Mouse (Mus musculus) kidney, embryonic 14.5 days (tissue): ENCODE data around the gene Trpm4. TPM values are rescaled to one million over a fixed set of nuclear protein-coding genes. Genes with fewer than 3 reads are reported as not detected.

Experiments used
- ATAC-seq: fragments of 200-750 bp; cut with Nextera tagmentation; 2 replicates; pipeline ENCODE4 v1.8.0; 2017; ENCODE audit warnings: moderate number of reproducible peaks, mild to moderate bottlenecking, moderate TSS enrichment, moderate library complexity; ENCODE audit not compliant: low FRiP score, low TSS enrichment
- H3K27ac ChIP-seq: fragments of 300-500 bp; sonication (generic); 2 replicates; pipeline ENCODE4 v1.5.1; 2014; ENCODE audit warnings: low read depth, mild to moderate bottlenecking, low read length, moderate library complexity, mixed read lengths
- H3K27me3 ChIP-seq: fragments of 300-500 bp; sonication (generic); 2 replicates; pipeline ENCODE4 v1.6.1; 2014; ENCODE audit warnings: mild to moderate bottlenecking, low read length; ENCODE audit not compliant: control insufficient read depth, insufficient read depth
- H3K36me3 ChIP-seq: fragments of 300-500 bp; sonication (generic); 2 replicates; pipeline ENCODE4 v1.6.1; 2014; ENCODE audit warnings: low read length, mixed read lengths; ENCODE audit not compliant: control insufficient read depth, insufficient read depth
- H3K4me1 ChIP-seq: fragments of 300-500 bp; sonication (generic); 2 replicates; pipeline ENCODE4 v1.6.1; 2014; ENCODE audit warnings: low read length, mixed read lengths; ENCODE audit not compliant: control insufficient read depth, insufficient read depth
- H3K4me2 ChIP-seq: fragments of 300-500 bp; sonication (generic); replicated peaks from 2 replicates; pipeline ENCODE4 v1.6.1; 2014; ENCODE audit warnings: low read depth, mild to moderate bottlenecking, low read length
- H3K4me3 ChIP-seq: fragments of 300-500 bp; sonication (generic); 2 replicates; pipeline ENCODE4 v1.5.1; 2014; ENCODE audit warnings: mild to moderate bottlenecking, low read length
- H3K9ac ChIP-seq: fragments of 300-500 bp; sonication (generic); 2 replicates; pipeline ENCODE4 v1.6.1; 2014; ENCODE audit warnings: low read depth, mild to moderate bottlenecking, low read length, moderate library complexity
- H3K9me3 ChIP-seq: fragments of 300-500 bp; sonication (generic); 2 replicates; pipeline ENCODE4 v1.6.1; 2016; ENCODE audit warnings: low read length; ENCODE audit not compliant: control insufficient read depth
- WGBS: fragments of 180-500 bp; shearing (Covaris S2); extraction: QIAGEN DNeasy Blood & Tissue Kit; methylation state at CpG from one replicate; pipeline ENCODE4 v1.1.7; 2014; 5-methylcytosine and 5-hydroxymethylcytosine counted together
- polyA plus RNA-seq: library from polyadenylated mRNA; unstranded; fragments of >200 nt; fragmentation: Nextera tagmentation; extraction: Ambion mirVana; gene quantifications from 2 replicates; pipeline ENCODE4 v1.2.1, GENCODE M21; 2014

Gene Trpm4
- polyA plus RNA-seq, 1 experiment from 2014 or later = 11.3 TPM

- H3K27ac ChIP-seq = no peak overlapping the region; the same call in 1 of the 2 replicates
- H3K4me1 ChIP-seq = peaks cover 10% of the 10 kb centered on the region
- H3K9ac ChIP-seq = no peak overlapping the region
- no peaks in the 10 kb centered on the region for H3K9me3 ChIP-seq
- no peaks in the 10 kb centered on the region for H3K36me3 ChIP-seq
- H3K4me3 ChIP-seq = no peak overlapping the region
- WGBS = 75% methylated on average over 13 of the region's 13 CpGs
- no peak overlapping the region for H3K4me2 ChIP-seq
- no peaks in the 10 kb centered on the region for H3K27me3 ChIP-seq
- ATAC-seq = no peak
Observed at GRCm38 (mm10) chr7:45328841-45329475, 4.6 kb downstream of the Trpm4 start.

- no peak overlapping the region for H3K9ac ChIP-seq
- no peaks in the 10 kb centered on the region for H3K9me3 ChIP-seq
- no peak overlapping the region for H3K27ac ChIP-seq
- ATAC-seq = no peak
- no peaks in the 10 kb centered on the region for H3K27me3 ChIP-seq
- 0 out of 2 replicates have a peak, but pooled peaks cover 4% of the 10 kb centered on the region for H3K36me3 ChIP-seq
- H3K4me2 ChIP-seq = no peak overlapping the region
- H3K4me1 ChIP-seq = no peaks in the 10 kb centered on the region
- H3K4me3 ChIP-seq = no peak overlapping the region
Observed at GRCm38 (mm10) chr7:45325800-45326199, 7.8 kb downstream of the Trpm4 start.

GRCm38 (mm10) chr7:45323069-45323468, 10.5 kb downstream of the Trpm4 start:
- no peaks in the 10 kb centered on the region for H3K9me3 ChIP-seq
- 0 out of 2 replicates have a peak, but pooled peaks cover 4% of the 10 kb centered on the region for H3K36me3 ChIP-seq
- no peak overlapping the region for H3K9ac ChIP-seq
- H3K27me3 ChIP-seq = no peaks in the 10 kb centered on the region
- 42% methylated on average over 5 of the region's 5 CpGs for WGBS
- H3K4me3 ChIP-seq = no peak overlapping the region
- H3K27ac ChIP-seq = no peak overlapping the region
- ATAC-seq = no peak
- no peak overlapping the region for H3K4me2 ChIP-seq
- no peaks in the 10 kb centered on the region for H3K4me1 ChIP-seq

GRCm38 (mm10) chr7:45322245-45322644, 11.3 kb downstream of the Trpm4 start:
- no peaks in the 10 kb centered on the region for H3K9me3 ChIP-seq
- 84% methylated on average over 4 of the region's 4 CpGs for WGBS
- H3K36me3 ChIP-seq = 0 out of 2 replicates have a peak, but pooled peaks cover 4% of the 10 kb centered on the region
- no peak overlapping the region for H3K4me3 ChIP-seq
- no peaks in the 10 kb centered on the region for H3K27me3 ChIP-seq
- ATAC-seq = no peak
- H3K27ac ChIP-seq = no peak overlapping the region
- H3K4me1 ChIP-seq = no peaks in the 10 kb centered on the region
- H3K4me2 ChIP-seq = no peak overlapping the region
- no peak overlapping the region for H3K9ac ChIP-seq

- H3K9ac ChIP-seq = no peak overlapping the region
- WGBS = 91% methylated on average over 14 of the region's 14 CpGs
- H3K27ac ChIP-seq = no peak overlapping the region
- ATAC-seq = no peak
- peaks cover 22% of the 10 kb centered on the region for H3K4me1 ChIP-seq
- H3K9me3 ChIP-seq = no peaks in the 10 kb centered on the region
- H3K27me3 ChIP-seq = no peaks in the 10 kb centered on the region
- no peak overlapping the region for H3K4me2 ChIP-seq
- H3K36me3 ChIP-seq = no peaks in the 10 kb centered on the region; the same call in 1 of the 2 replicates
- no peak overlapping the region for H3K4me3 ChIP-seq
Observed at GRCm38 (mm10) chr7:45316536-45316935, 17.0 kb downstream of the Trpm4 start.

- peaks cover 23% of the 10 kb centered on the region for H3K4me1 ChIP-seq
- no peak overlapping the region for H3K4me3 ChIP-seq
- H3K9ac ChIP-seq = no peak overlapping the region
- H3K9me3 ChIP-seq = no peaks in the 10 kb centered on the region
- ATAC-seq = peak; percentile 12; the same call in 1 of the 2 replicates
- WGBS = 58% methylated on average over 10 of the region's 10 CpGs
- no peak overlapping the region for H3K4me2 ChIP-seq
- no peaks in the 10 kb centered on the region; the same call in 1 of the 2 replicates for H3K36me3 ChIP-seq
- no peaks in the 10 kb centered on the region for H3K27me3 ChIP-seq
- no peak overlapping the region for H3K27ac ChIP-seq
Observed at GRCm38 (mm10) chr7:45315182-45315701, 18.3 kb downstream of the Trpm4 start.

- no peak overlapping the region for H3K9ac ChIP-seq
- peaks cover 3% of the 10 kb centered on the region; the same call in 1 of the 2 replicates for H3K36me3 ChIP-seq
- H3K27ac ChIP-seq = peak overlapping the region; percentile 77
- no peaks in the 10 kb centered on the region for H3K9me3 ChIP-seq
- H3K4me1 ChIP-seq = peaks cover 23% of the 10 kb centered on the region
- ATAC-seq = no peak; the same call in 1 of the 2 replicates
- no peaks in the 10 kb centered on the region for H3K27me3 ChIP-seq
- peak overlapping the region; percentile 26 for H3K4me2 ChIP-seq
- H3K4me3 ChIP-seq = no peak overlapping the region
- WGBS = 10% methylated on average over 9 of the region's 9 CpGs
Observed at GRCm38 (mm10) chr7:45313495-45313894, 20.1 kb downstream of the Trpm4 start.

GRCm38 (mm10) chr7:45312686-45313453, 20.7 kb downstream of the Trpm4 start:
- no peak overlapping the region for H3K4me3 ChIP-seq
- H3K27me3 ChIP-seq = no peaks in the 10 kb centered on the region
- H3K9ac ChIP-seq = no peak overlapping the region
- peaks cover 23% of the 10 kb centered on the region for H3K4me1 ChIP-seq
- H3K4me2 ChIP-seq = peak overlapping the region; percentile 26
- peaks cover 3% of the 10 kb centered on the region; the same call in 1 of the 2 replicates for H3K36me3 ChIP-seq
- H3K27ac ChIP-seq = peak overlapping the region; percentile 77
- H3K9me3 ChIP-seq = no peaks in the 10 kb centered on the region
- WGBS = 9% methylated on average over 10 of the region's 10 CpGs
- peak; percentile 67; the same call in 1 of the 2 replicates for ATAC-seq

GRCm38 (mm10) chr7:45312023-45312422, 21.6 kb downstream of the Trpm4 start:
- no peak overlapping the region for H3K27ac ChIP-seq
- peaks cover 23% of the 10 kb centered on the region for H3K4me1 ChIP-seq
- H3K9me3 ChIP-seq = no peaks in the 10 kb centered on the region
- H3K4me2 ChIP-seq = no peak overlapping the region
- WGBS = 20% methylated on average over 8 of the region's 8 CpGs
- peak overlapping the region; percentile 2; the same call in 1 of the 2 replicates for H3K9ac ChIP-seq
- ATAC-seq = no peak
- H3K36me3 ChIP-seq = peaks cover 3% of the 10 kb centered on the region; the same call in 1 of the 2 replicates
- H3K27me3 ChIP-seq = no peaks in the 10 kb centered on the region
- H3K4me3 ChIP-seq = no peak overlapping the region
